Mouse (Mus musculus) CH12.LX (cell line): ENCODE measurements around the gene Lime1.

Experiments used
- CTCF ChIP-seq, 2 experiments: IDR thresholded peaks in 1 of 2; conservative IDR thresholded peaks in 1 of 2; 2 replicates each; pipeline ENCODE4 v1.5.1; 2011 to 2012; ENCODE audit warnings: low read depth in 2 of 2, low read length in 2 of 2, improper control_type of control experiment in 1 of 2, inconsistent platforms in 1 of 2, mild to moderate bottlenecking in 1 of 2, moderate library complexity in 1 of 2
- ELF1 ChIP-seq: IDR thresholded peaks from 2 replicates; pipeline ENCODE4 v1.6.1; 2014; ENCODE audit warnings: low read depth, mild to moderate bottlenecking, inconsistent platforms, low read length, improper control_type of control experiment
- EP300 ChIP-seq: IDR thresholded peaks from 2 replicates; pipeline ENCODE4 v1.6.1; 2011; ENCODE audit warnings: low read length, improper control_type of control experiment
- GABPA ChIP-seq: IDR thresholded peaks from 2 replicates; pipeline ENCODE4 v1.6.1; 2012; ENCODE audit warnings: low read depth, low read length, improper control_type of control experiment, inconsistent platforms; ENCODE audit not compliant: insufficient replicate concordance
- MAFK ChIP-seq: IDR thresholded peaks from 2 replicates; pipeline ENCODE4 v1.6.1; 2011; ENCODE audit warnings: low read length, improper control_type of control experiment; ENCODE audit not compliant: insufficient replicate concordance
- MAZ ChIP-seq: IDR thresholded peaks from 2 replicates; pipeline ENCODE4 v1.6.1; 2012; ENCODE audit warnings: low read depth, mild to moderate bottlenecking, inconsistent platforms, low read length, improper control_type of control experiment, moderate library complexity
- MXI1 ChIP-seq: IDR thresholded peaks from 2 replicates; pipeline ENCODE4 v1.6.1; 2011; ENCODE audit warnings: mild to moderate bottlenecking, low read depth, low read length, improper control_type of control experiment
- MYC ChIP-seq: IDR thresholded peaks from 2 replicates; pipeline ENCODE4 v1.6.1; 2011; ENCODE audit warnings: low read depth, mild to moderate bottlenecking, improper control_type of control experiment, low read length
- POLR2A ChIP-seq: IDR thresholded peaks from 2 replicates; pipeline ENCODE4 v1.6.1; 2011; ENCODE audit warnings: low read depth, mild to moderate bottlenecking, improper control_type of control experiment, low read length
- POLR2AphosphoS2 ChIP-seq: IDR thresholded peaks from 2 replicates; pipeline ENCODE4 v1.6.1; 2011; ENCODE audit warnings: low read depth, low read length, improper control_type of control experiment
- RCOR1 ChIP-seq: conservative IDR thresholded peaks from 2 replicates; pipeline ENCODE4 v1.6.1; 2012; ENCODE audit warnings: low read depth, mild to moderate bottlenecking, inconsistent platforms, low read length, improper control_type of control experiment
- SIN3A ChIP-seq: IDR thresholded peaks from 2 replicates; pipeline ENCODE4 v1.6.1; 2012; ENCODE audit warnings: low read length, improper control_type of control experiment, inconsistent platforms
- TCF12 ChIP-seq: IDR thresholded peaks from 2 replicates; pipeline ENCODE4 v1.6.1; 2014; ENCODE audit warnings: low read depth, mild to moderate bottlenecking, inconsistent platforms, low read length, improper control_type of control experiment

- TF ChIP-seq MYC (no peak), CTCF (conservative IDR thresholded peaks at IDR 0.05 in 1 of 2, IDR thresholded peaks at IDR 0.05 in 1 of 2; ENCODE audit: low read depth in 2 of 2, low read length in 2 of 2) (no peak), RCOR1 (no peak), SIN3A (no peak), POLR2A (no peak), ELF1 (no peak), MAZ (no peak), EP300 (no peak), POLR2AphosphoS2 (no peak), MXI1 (no peak), TCF12 (no peak), GABPA (no peak), MAFK (no peak)
Measured at GRCm38 (mm10) chr2:181420426-181420825, 40.5 kb downstream of the Lime1 start.
